Mouse (Mus musculus) frontal cortex, postnatal 36 days (tissue): ENCODE measurements around the gene Tbc1d19.

Source experiments
- DNase-seq, 2 experiments: peaks; one replicate each; pipeline ENCODE4 v3.0.0; 2022; ENCODE audit warnings: low spot score in 2 of 2

Gene Tbc1d19

GRCm38 (mm10) chr5:53950189-53950588 lies 140.8 kb downstream of the Tbc1d19 start:
- no peak for DNase-seq

GRCm38 (mm10) chr5:53953216-53953615 lies 143.8 kb downstream of the Tbc1d19 start:
- DNase-seq: no peak
